Mouse (Mus musculus): ENCODE data around the gene Sik3. TPM values are rescaled to one million over a fixed set of nuclear protein-coding genes. Genes with fewer than 3 reads are reported as not detected.
A peak's percentile ranks its signal among the peaks of the same experiment; 100 is the strongest.

The Sik3 gene
- polyA plus RNA-seq, 1 experiment from 2014 or later: 4.7 TPM

DNA sequence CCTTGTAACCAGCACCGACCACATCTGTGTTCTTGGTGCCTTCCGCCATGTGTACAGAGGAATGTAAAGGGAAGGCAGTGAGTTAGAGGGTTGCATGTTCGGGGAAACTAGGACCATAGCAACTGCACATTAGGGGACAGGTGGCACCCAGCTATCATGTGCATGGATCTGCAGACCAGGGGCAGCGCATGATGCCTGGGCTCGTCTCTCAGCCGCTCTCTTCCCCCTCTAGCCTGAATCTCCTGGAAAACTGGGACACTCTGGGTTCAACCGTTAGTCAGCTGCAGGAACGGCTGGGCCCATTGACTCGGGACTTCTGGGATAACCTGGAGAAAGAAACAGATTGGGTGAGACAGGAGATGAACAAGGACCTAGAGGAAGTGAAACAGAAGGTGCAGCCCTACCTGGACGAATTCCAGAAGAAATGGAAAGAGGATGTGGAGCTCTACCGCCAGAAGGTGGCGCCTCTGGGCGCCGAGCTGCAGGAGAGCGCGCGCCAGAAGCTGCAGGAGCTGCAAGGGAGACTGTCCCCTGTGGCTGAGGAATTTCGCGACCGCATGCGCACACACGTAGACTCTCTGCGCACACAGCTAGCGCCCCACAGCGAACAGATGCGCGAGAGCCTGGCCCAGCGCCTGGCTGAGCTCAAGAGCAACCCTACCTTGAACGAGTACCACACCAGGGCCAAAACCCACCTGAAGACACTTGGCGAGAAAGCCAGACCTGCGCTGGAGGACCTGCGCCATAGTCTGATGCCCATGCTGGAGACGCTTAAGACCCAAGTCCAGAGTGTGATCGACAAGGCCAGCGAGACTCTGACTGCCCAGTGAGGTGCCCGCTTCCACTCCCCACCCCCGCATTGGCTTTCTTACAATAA lies 217.2 kb downstream of the Sik3 start:
- 16% methylated on average over 37 of the region's 37 CpGs for WGBS
- H3K4me3 ChIP-seq: peak overlapping the region; percentile 57
- peaks cover 31% of the 10 kb centered on the region for H3K27me3 ChIP-seq (replicated peaks)
- H3K36me3 ChIP-seq: no peaks in the 10 kb centered on the region
- peak overlapping the region; percentile 78 for H3K9ac ChIP-seq
- H3K27ac ChIP-seq (replicated peaks): no peak overlapping the region
- peak overlapping the region; percentile 92 for H3K4me2 ChIP-seq
- H3K4me1 ChIP-seq: peaks cover 13% of the 10 kb centered on the region
- ATAC-seq (ENCODE audit: extremely low read depth, insufficient number of reproducible peaks, low FRiP score, low TSS enrichment): peak; percentile 66; the same call in 1 of the 2 replicates
- H3K9me3 ChIP-seq: no peaks in the 10 kb centered on the region

DNA sequence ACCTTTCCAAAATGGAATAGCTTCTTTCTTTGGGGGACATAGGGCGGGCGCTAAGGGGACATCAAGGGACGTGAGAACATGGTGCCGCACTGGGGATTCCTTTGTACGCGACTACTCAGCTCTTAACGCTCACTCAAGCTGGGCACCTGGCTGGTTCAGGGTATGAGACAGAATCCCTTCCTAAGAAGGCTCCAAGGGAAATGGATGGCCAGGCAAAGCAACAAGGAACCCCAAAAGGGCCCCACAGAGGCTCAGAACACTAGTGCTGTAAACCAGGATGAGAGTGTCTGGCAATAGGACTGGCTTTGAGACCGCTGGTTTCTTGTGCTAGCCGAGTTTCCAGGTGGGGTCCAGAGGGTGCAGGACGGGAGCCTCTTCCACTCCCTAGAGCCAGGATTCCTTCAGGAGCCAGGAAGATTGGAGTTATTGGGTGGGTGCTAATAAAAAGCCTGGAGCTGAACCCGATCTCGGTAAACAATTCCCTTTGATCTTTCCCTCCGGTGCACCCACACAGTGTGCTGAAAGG lies 217.9 kb downstream of the Sik3 start:
- Histone ChIP-seq H3K9me3 (no peaks in the 10 kb centered on the region), H3K27me3 (replicated peaks) (peaks cover 31% of the 10 kb centered on the region), H3K9ac (peak overlapping the region; percentile 78), H3K4me1 (peaks cover 13% of the 10 kb centered on the region), H3K27ac (replicated peaks) (no peak overlapping the region), H3K4me3 (peak overlapping the region; percentile 57), H3K36me3 (no peaks in the 10 kb centered on the region), H3K4me2 (peak overlapping the region; percentile 92)
- 21% methylated on average over 13 of the region's 13 CpGs for WGBS
- ATAC-seq (ENCODE audit: extremely low read depth, insufficient number of reproducible peaks, low FRiP score, low TSS enrichment): no peak

DNA sequence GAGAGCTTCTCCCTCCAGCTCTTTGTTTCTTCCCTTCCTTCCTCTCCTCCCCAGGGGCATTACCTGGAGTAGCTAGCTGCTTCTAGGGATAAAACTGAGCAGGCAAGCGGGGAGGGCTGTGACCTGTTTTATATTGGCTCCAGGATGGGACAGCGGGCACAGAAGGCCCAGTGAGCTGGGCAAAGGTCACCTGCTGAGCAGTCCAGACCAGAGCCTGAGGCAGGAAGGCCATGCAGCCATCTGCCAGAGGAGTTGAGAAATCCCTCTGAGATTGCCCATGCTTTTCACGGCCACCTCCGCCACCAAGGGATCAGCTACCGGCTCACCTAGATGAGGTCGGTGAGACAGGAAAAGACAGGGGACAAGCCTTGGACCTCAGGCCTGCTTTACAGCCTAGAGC lies 222.6 kb downstream of the Sik3 start:
- 80% methylated on average over 6 of the region's 6 CpGs for WGBS
- no peak for ATAC-seq (ENCODE audit: extremely low read depth, insufficient number of reproducible peaks, low FRiP score, low TSS enrichment)
- H3K36me3 ChIP-seq: no peaks in the 10 kb centered on the region
- no peak overlapping the region for H3K4me2 ChIP-seq
- H3K27ac ChIP-seq (replicated peaks): no peak overlapping the region
- H3K4me3 ChIP-seq: no peak overlapping the region
- H3K9ac ChIP-seq: no peak overlapping the region
- H3K27me3 ChIP-seq (replicated peaks): peaks cover 25% of the 10 kb centered on the region
- no peaks in the 10 kb centered on the region for H3K9me3 ChIP-seq
- H3K4me1 ChIP-seq: peaks cover 4% of the 10 kb centered on the region

DNA sequence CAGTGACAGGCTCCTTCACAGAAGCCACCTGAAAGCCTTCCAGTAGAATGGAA lies 222.8 kb downstream of the Sik3 start, which contains the start of gene Apoc3:
Apoc3 (minus strand) TSS at position 41 of the 53 bp plus-strand sequence.
- no peaks in the 10 kb centered on the region for H3K36me3 ChIP-seq
- no peak within 1 kb of the TSS for H3K9ac ChIP-seq
- H3K9me3 ChIP-seq: no peaks in the 10 kb centered on the region
- no peak for ATAC-seq (ENCODE audit: extremely low read depth, insufficient number of reproducible peaks, low FRiP score, low TSS enrichment)
- H3K27me3 ChIP-seq (replicated peaks): peaks cover 25% of the 10 kb centered on the region
- H3K4me2 ChIP-seq: no peak within 1 kb of the TSS
- H3K4me3 ChIP-seq: no peak within 1 kb of the TSS
- peaks cover 2% of the 10 kb centered on the region for H3K4me1 ChIP-seq
- H3K27ac ChIP-seq (replicated peaks): no peak within 1 kb of the TSS

DNA sequence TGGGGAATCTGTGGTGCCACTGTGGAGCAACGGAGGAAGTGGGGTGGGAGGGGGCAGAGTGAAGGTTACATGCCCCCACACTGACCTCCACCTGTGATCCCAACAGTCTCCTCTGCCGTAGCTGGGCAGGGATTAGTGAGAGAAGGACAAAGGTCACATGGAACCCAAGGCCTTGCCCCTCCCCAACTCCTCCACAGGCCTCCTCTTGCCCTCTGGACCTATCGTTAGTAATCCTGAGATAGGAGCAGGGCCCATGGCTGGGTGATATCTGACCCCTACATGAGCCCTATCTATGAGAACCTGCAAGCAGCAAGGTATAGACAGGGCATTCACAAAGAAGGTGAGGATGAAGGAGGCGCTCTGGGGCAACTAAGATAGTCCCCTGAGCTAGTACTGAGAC lies 223.0 kb downstream of the Sik3 start:
- no peak for ATAC-seq (ENCODE audit: extremely low read depth, insufficient number of reproducible peaks, low FRiP score, low TSS enrichment)
- H3K4me2 ChIP-seq: no peak overlapping the region
- WGBS: 47% methylated on average over 4 of the region's 4 CpGs
- H3K36me3 ChIP-seq: no peaks in the 10 kb centered on the region
- no peaks in the 10 kb centered on the region; the same call in 1 of the 2 replicates for H3K4me1 ChIP-seq
- no peak overlapping the region for H3K27ac ChIP-seq (replicated peaks)
- peaks cover 22% of the 10 kb centered on the region for H3K27me3 ChIP-seq (replicated peaks)
- no peaks in the 10 kb centered on the region for H3K9me3 ChIP-seq
- no peak overlapping the region for H3K9ac ChIP-seq
- H3K4me3 ChIP-seq: no peak overlapping the region

DNA sequence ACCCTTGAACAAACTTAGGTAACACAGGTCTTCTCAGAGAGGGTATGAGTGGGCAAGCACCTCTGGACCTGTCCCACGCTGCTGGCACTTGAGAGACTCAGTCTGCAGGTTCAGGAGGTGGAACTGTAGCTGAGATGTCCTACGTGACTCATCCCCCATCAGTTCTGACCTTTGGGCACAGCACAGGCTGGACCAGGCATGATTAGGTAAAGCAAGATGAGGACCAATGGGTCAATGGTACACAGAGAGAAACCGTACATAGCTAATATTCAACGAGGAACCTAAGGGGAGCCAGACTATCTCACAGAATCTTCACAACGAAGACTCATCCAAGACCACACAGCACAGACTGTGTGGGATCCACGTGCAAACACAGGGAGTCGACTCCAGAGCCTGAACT lies 226.2 kb downstream of the Sik3 start:
- no peak for ATAC-seq (ENCODE audit: extremely low read depth, insufficient number of reproducible peaks, low FRiP score, low TSS enrichment)
- peaks cover 10% of the 10 kb centered on the region for H3K4me1 ChIP-seq
- no peaks in the 10 kb centered on the region for H3K36me3 ChIP-seq
- 78% methylated on average over 7 of the region's 7 CpGs for WGBS
- no peak overlapping the region for H3K9ac ChIP-seq
- no peak overlapping the region for H3K4me3 ChIP-seq
- H3K9me3 ChIP-seq: no peaks in the 10 kb centered on the region
- H3K27me3 ChIP-seq (replicated peaks): peaks cover 6% of the 10 kb centered on the region; the same call in 1 of the 2 replicates
- H3K4me2 ChIP-seq: no peak overlapping the region
- H3K27ac ChIP-seq (replicated peaks): no peak overlapping the region

DNA sequence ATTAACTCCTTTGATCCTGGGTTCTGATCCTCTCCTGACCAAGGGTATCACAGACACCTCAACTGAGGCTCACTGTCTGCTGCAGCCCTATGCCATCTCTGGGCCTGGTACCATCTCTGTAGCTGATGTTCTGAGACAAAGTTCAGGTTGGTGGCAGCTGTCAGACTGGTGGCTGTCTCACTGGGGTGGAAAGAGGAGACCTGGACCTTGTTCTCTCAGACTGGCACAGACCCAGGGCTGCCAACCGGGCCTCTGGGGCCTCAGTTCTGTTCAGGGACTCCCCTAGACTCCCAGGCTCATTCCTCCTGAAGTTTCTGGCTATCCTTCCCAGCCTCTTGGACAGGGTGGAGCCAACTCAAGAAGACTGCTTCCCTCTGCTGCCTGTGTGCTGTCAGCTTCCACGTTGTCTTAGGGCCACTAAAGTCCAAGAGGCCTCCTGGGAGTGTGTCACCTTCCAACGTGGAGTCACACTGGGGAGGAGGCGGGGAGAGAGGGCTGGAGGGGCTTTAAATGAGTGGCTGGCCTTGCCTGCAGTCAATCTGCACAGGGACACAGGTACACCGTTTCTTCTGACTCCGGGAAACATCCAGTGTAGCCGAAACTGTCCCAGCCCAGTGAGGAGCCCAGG lies 228.0 kb downstream of the Sik3 start, which contains the start of gene Apoa4:
Apoa4 (plus strand) TSS at position 171 of the 628 bp plus-strand sequence.
- Histone ChIP-seq H3K9me3 (no peaks in the 10 kb centered on the region), H3K27me3 (replicated peaks) (0 out of 2 replicates have a peak, but pooled peaks cover 5% of the 10 kb centered on the region), H3K36me3 (no peaks in the 10 kb centered on the region), H3K9ac (no peak within 1 kb of the TSS), H3K4me2 (no peak within 1 kb of the TSS), H3K27ac (replicated peaks) (no peak within 1 kb of the TSS), H3K4me3 (no peak within 1 kb of the TSS), H3K4me1 (peaks cover 13% of the 10 kb centered on the region)
- no peak for ATAC-seq (ENCODE audit: extremely low read depth, insufficient number of reproducible peaks, low FRiP score, low TSS enrichment)
- 53% methylated on average over 7 of the region's 7 CpGs for WGBS

DNA sequence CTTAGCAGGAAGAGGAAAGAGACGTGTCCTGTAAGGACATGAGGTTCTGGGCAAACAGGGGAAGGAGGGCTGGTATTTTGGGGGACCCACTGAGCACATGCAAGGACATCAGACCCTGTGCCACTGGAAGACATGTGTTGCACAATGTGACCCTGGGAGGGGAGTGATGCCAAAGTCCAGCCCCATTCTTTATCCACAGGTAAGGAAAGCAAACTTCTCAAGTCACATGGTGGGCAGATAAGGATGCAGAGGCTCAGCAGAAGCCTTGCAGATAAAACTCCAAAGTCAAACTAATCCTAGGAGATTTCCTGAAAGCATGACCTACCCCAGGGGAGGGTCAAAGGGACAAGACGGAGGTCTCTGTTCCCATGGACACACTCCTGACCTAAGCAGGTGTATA lies 229.2 kb downstream of the Sik3 start:
- Histone ChIP-seq H3K27me3 (replicated peaks) (0 out of 2 replicates have a peak, but pooled peaks cover 3% of the 10 kb centered on the region), H3K4me2 (no peak overlapping the region), H3K9ac (no peak overlapping the region), H3K36me3 (no peaks in the 10 kb centered on the region), H3K9me3 (no peaks in the 10 kb centered on the region), H3K4me1 (peaks cover 13% of the 10 kb centered on the region), H3K4me3 (no peak overlapping the region), H3K27ac (replicated peaks) (no peak overlapping the region)
- no peak for ATAC-seq (ENCODE audit: extremely low read depth, insufficient number of reproducible peaks, low FRiP score, low TSS enrichment)
- 58% methylated on average over 2 of the region's 2 CpGs for WGBS

DNA sequence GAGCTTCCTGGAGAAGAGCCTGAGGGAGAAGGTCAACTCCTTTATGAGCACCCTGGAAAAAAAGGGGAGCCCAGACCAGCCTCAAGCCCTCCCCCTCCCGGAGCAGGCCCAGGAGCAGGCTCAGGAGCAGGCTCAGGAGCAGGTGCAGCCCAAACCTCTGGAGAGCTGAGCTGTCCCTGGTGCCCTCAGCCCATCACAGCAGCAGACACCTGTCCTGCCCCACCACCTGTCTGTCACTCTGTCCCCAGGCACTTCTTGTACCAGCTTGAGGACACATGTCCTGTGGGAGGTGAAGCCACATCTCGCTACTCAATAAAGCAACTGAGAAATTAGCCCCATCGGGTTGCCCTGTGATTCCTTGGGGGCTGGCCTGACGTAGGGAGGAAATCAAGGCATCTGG lies 230.5 kb downstream of the Sik3 start:
- ATAC-seq (ENCODE audit: extremely low read depth, insufficient number of reproducible peaks, low FRiP score, low TSS enrichment): no peak
- peak overlapping the region; percentile 28; the same call in 1 of the 2 replicates for H3K4me2 ChIP-seq
- H3K4me1 ChIP-seq: peaks cover 13% of the 10 kb centered on the region
- H3K27me3 ChIP-seq (replicated peaks): 0 out of 2 replicates have a peak, but pooled peaks cover 3% of the 10 kb centered on the region
- 51% methylated on average over 4 of the region's 4 CpGs for WGBS
- H3K36me3 ChIP-seq: no peaks in the 10 kb centered on the region
- H3K4me3 ChIP-seq: no peak overlapping the region
- peak overlapping the region; percentile 40; the same call in 1 of the 2 replicates for H3K9ac ChIP-seq
- H3K27ac ChIP-seq (replicated peaks): 0 out of 2 replicates have a peak overlapping the region, but pooled peaks have one; percentile 15
- no peaks in the 10 kb centered on the region for H3K9me3 ChIP-seq

DNA sequence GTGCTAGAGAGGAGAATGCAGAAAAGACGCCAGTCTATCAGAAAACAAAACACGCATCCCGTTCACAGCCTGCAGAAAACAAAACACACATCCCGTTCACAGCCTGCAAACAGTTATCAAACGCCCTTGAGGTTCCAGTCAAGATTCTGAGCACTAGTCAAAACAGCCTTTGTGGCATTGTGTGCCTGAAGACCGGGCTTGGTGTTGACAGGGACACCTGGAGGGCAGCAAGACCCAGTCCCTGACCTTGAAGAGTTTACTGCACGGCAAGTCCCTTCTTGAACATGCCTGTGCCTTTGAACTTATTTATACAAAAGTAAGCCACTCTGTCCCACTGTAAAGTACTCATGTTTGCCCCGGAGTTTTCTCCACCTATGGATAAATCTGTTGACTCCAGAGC lies 231.0 kb downstream of the Sik3 start:
- peak overlapping the region; percentile 28; the same call in 1 of the 2 replicates for H3K4me2 ChIP-seq
- ATAC-seq (ENCODE audit: extremely low read depth, insufficient number of reproducible peaks, low FRiP score, low TSS enrichment): no peak
- no peaks in the 10 kb centered on the region for H3K9me3 ChIP-seq
- 0 out of 2 replicates have a peak, but pooled peaks cover 3% of the 10 kb centered on the region for H3K27me3 ChIP-seq (replicated peaks)
- no peak overlapping the region for H3K4me3 ChIP-seq
- peaks cover 13% of the 10 kb centered on the region for H3K4me1 ChIP-seq
- H3K36me3 ChIP-seq: no peaks in the 10 kb centered on the region
- 0 out of 2 replicates have a peak overlapping the region, but pooled peaks have one; percentile 15 for H3K27ac ChIP-seq (replicated peaks)
- H3K9ac ChIP-seq: peak overlapping the region; percentile 40; the same call in 1 of the 2 replicates
- 25% methylated on average over 8 of the region's 8 CpGs for WGBS

DNA sequence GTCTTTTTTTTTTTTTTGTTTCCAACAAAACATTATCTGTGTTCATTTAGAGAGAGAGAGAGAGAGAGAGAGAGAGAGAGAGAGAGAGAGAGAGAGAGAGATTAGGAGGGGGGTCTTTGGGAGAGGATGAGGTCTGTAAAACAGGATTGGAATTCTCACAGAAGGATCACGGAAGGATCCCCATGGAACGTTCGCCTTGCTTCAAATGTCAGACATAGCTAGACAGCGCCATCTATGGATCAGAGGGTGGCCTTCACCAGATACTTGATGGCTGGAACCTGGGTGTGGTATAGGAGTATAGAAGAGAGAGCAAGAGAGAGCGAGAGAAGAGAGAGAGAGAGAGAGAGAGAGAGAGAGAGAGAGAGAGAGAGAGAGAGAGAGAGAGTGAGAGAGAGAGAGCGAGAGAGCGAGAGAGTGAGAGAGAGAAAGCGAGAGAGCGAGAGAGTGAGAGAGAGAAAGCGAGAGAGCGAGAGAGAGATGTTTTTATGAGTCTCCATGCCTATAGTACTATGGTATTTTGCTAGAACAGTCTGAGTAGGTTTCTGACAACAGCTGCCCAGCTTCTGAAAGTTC lies 234.2 kb downstream of the Sik3 start:
- Histone ChIP-seq H3K4me1 (peaks cover 13% of the 10 kb centered on the region), H3K9me3 (no peaks in the 10 kb centered on the region), H3K36me3 (no peaks in the 10 kb centered on the region), H3K4me2 (peak overlapping the region; percentile 44), H3K4me3 (no peak overlapping the region), H3K9ac (0 out of 2 replicates have a peak overlapping the region, but pooled peaks have one; percentile 1), H3K27me3 (replicated peaks) (0 out of 2 replicates have a peak, but pooled peaks cover 3% of the 10 kb centered on the region), H3K27ac (replicated peaks) (no peak overlapping the region)
- no peak for ATAC-seq (ENCODE audit: extremely low read depth, insufficient number of reproducible peaks, low FRiP score, low TSS enrichment)
- WGBS: 18% methylated on average over 11 of the region's 11 CpGs
